Mouse (Mus musculus): ENCODE measurements around the gene Timm17b. TPM values are rescaled to one million over a fixed set of nuclear protein-coding genes. Genes with fewer than 3 reads are reported as not detected.

Timm17b gene
- total RNA-seq (2012; rRNA removed) (96.5 and 107 TPM in 2 replicates), polyA plus RNA-seq (2012; ENCODE audit: insufficient read depth in 1 of 2, insufficient read length in 2 of 2, low read depth in 1 of 2, low replicate concordance in 2 of 2, missing spikeins in 1 of 2) (100 to 1,000 TPM in 1 of 2 experiments, not detected in 1; 381 TPM)

GRCm38 (mm10) chrX:7898880-7899874 is at the start of gene Timm17b, which contains the start of gene Pqbp1:
Gene Timm17b (plus strand): TSS chrX:7899357.
Gene Pqbp1 (minus strand): TSS chrX:7899269.
- Histone ChIP-seq H3K4me3 (ENCODE audit: control insufficient read depth in 1 of 2, insufficient read depth in 1 of 2, low read depth in 2 of 2, low read length in 2 of 2) (peak within 1 kb of the TSS; percentile 77 to 97), H3K79me2 (ENCODE audit: control insufficient read depth, insufficient read depth, low read length, poor library complexity) (peaks cover 9% of the 10 kb centered on the region), H3K9me3 (replicated peaks; ENCODE audit: insufficient read depth, low read length) (no peaks in the 10 kb centered on the region), H3K27me3 (ENCODE audit: control insufficient read depth in 1 of 2, insufficient read depth in 2 of 2, low read length in 2 of 2) (no peaks in the 10 kb centered on the region), H3K27ac (ENCODE audit: control insufficient read depth, low read depth, low read length) (peak within 1 kb of the TSS; percentile 94), H3K4me1 (ENCODE audit: control insufficient read depth in 1 of 2, insufficient read depth in 2 of 2, low read length in 2 of 2) (peaks cover 2 to 9% of the 10 kb centered on the region in 2 experiments; a peak in 3 of 4 replicates), H3K36me3 (ENCODE audit: control insufficient read depth in 1 of 2, insufficient read depth in 2 of 2, low read length in 2 of 2) (peaks cover 1 to 8% of the 10 kb centered on the region in 2 experiments; a peak in 3 of 4 replicates), H3K9ac (ENCODE audit: control insufficient read depth, low read depth, low read length, poor library complexity, severe bottlenecking) (peak within 1 kb of the TSS; percentile 81)
- DNase-seq (ENCODE audit: low read depth, low spot score), result peak; percentile 99
- peak; percentile 89 for TF ChIP-seq MXI1 (IDR thresholded peaks at IDR 0.05; ENCODE audit: low read depth, low read length)
- peak; percentile 60; the same call in 1 of the 2 replicates for TF ChIP-seq E2F4 (IDR thresholded peaks at IDR 0.05; ENCODE audit: borderline replicate concordance, low read depth, low read length)
- TF ChIP-seq ZKSCAN1 (IDR thresholded peaks at IDR 0.05; ENCODE audit: low read depth, low read length), result no peak
- TF ChIP-seq SMC3 (IDR thresholded peaks at IDR 0.05; ENCODE audit: low read depth, low read length), result no peak
- peak; percentile 100 for TF ChIP-seq CHD1 (IDR thresholded peaks at IDR 0.05; ENCODE audit: low read depth, low read length)
- peak; percentile 80 for TF ChIP-seq TBP (IDR thresholded peaks at IDR 0.05; ENCODE audit: low read depth, low read length)
- TF ChIP-seq HCFC1 (IDR thresholded peaks at IDR 0.05; ENCODE audit: low read depth, low read length), result peak; percentile 77
- TF ChIP-seq TCF12 (IDR thresholded peaks at IDR 0.05; ENCODE audit: low read depth, low read length), result no peak; the same call in 1 of the 2 replicates
- no peak for TF ChIP-seq MEF2A (IDR thresholded peaks at IDR 0.05; ENCODE audit: extremely low read depth, insufficient replicate concordance, low read depth, low read length, poor library complexity, severe bottlenecking)
- TF ChIP-seq MAX (IDR thresholded peaks at IDR 0.05; ENCODE audit: low read length), result peak; percentile 62; the same call in 1 of the 2 replicates
- no peak for TF ChIP-seq USF1 (IDR thresholded peaks at IDR 0.05; ENCODE audit: low read depth, low read length)
- TF ChIP-seq CTCF (IDR thresholded peaks at IDR 0.05 in 2 of 3, conservative IDR thresholded peaks at IDR 0.05 in 1 of 3; ENCODE audit: control insufficient read depth in 1 of 3, insufficient read depth in 1 of 3, low read depth in 2 of 3, low read length in 3 of 3, poor library complexity in 1 of 3, severe bottlenecking in 1 of 3), result no peak
- TF ChIP-seq POLR2AphosphoS2 (IDR thresholded peaks at IDR 0.05; ENCODE audit: low read length), result peak; percentile 73; the same call in 1 of the 2 replicates
- no peak for TF ChIP-seq USF2 (IDR thresholded peaks at IDR 0.05; ENCODE audit: borderline replicate concordance in 1 of 2, insufficient read depth in 1 of 2, low read depth in 1 of 2, low read length in 2 of 2)
- TF ChIP-seq EP300 (IDR thresholded peaks at IDR 0.05; ENCODE audit: low read depth in 1 of 2, low read length in 2 of 2), result peak; percentile 15 to 16; a peak in 1 of 4 replicates
- peak; percentile 64 for TF ChIP-seq NRF1 (IDR thresholded peaks at IDR 0.05; ENCODE audit: insufficient read depth, low read depth, low read length, poor library complexity, severe bottlenecking)
- TF ChIP-seq SIN3A (IDR thresholded peaks at IDR 0.05; ENCODE audit: low read length), result peak; percentile 78
- no peak for TF ChIP-seq MAFK (IDR thresholded peaks at IDR 0.05; ENCODE audit: borderline replicate concordance, low read depth, low read length)
- peak in 1 of 2 experiments; percentile 72; a peak in 3 of 4 replicates for TF ChIP-seq POLR2A (IDR thresholded peaks at IDR 0.05; ENCODE audit: control insufficient read depth in 1 of 2, insufficient read depth in 1 of 2, low read depth in 1 of 2, low read length in 2 of 2, poor library complexity in 1 of 2)
- no peak for TF ChIP-seq POLR2AphosphoS5 (IDR thresholded peaks at IDR 0.05; ENCODE audit: borderline replicate concordance, low read depth, low read length)
- peak; percentile 85 for TF ChIP-seq NELFE (IDR thresholded peaks at IDR 0.05; ENCODE audit: low read depth, low read length)
- peak; percentile 85 for TF ChIP-seq MYC (IDR thresholded peaks at IDR 0.05; ENCODE audit: low read depth, low read length)
- peak; percentile 45 for TF ChIP-seq MYB (IDR thresholded peaks at IDR 0.05; ENCODE audit: low read depth, low read length)
- peak; percentile 84 for TF ChIP-seq ZMIZ1 (IDR thresholded peaks at IDR 0.05; ENCODE audit: low read depth, low read length)
- peak; percentile 91; the same call in 1 of the 2 replicates for TF ChIP-seq MAZ (IDR thresholded peaks at IDR 0.05; ENCODE audit: low read depth, low read length)
- TF ChIP-seq ZC3H11A (IDR thresholded peaks at IDR 0.05; ENCODE audit: low read depth, low read length), result no peak; the same call in 1 of the 2 replicates
- 0 out of 2 replicates have a peak, but pooled peaks have one; percentile 1 for TF ChIP-seq GATA1 (IDR thresholded peaks at IDR 0.05; ENCODE audit: low read depth, low read length)
- no peak for TF ChIP-seq ETS1 (IDR thresholded peaks at IDR 0.05; ENCODE audit: low read depth, low read length)
- TF ChIP-seq ZNF384 (IDR thresholded peaks at IDR 0.05; ENCODE audit: low read depth, low read length), result 0 out of 2 replicates have a peak, but pooled peaks have one; percentile 14
- no peak for TF ChIP-seq RAD21 (IDR thresholded peaks at IDR 0.05; ENCODE audit: low read depth, low read length)
- TF ChIP-seq RCOR1 (IDR thresholded peaks at IDR 0.05; ENCODE audit: low read depth, low read length), result no peak; the same call in 1 of the 2 replicates
- TF ChIP-seq KAT2A (conservative IDR thresholded peaks at IDR 0.05; ENCODE audit: low read depth, low read length), result peak; percentile 31; the same call in 1 of the 2 replicates
- TF ChIP-seq GABPA (IDR thresholded peaks at IDR 0.05; ENCODE audit: low read depth, low read length), result no peak
